Mouse (Mus musculus): ENCODE results near the gene Pitx1. TPM values are rescaled to one million over a fixed set of nuclear protein-coding genes. Genes with fewer than 3 reads are reported as not detected.

Gene Pitx1
- total RNA-seq, 2 experiments from 2014 or later, result not detected

DNA sequence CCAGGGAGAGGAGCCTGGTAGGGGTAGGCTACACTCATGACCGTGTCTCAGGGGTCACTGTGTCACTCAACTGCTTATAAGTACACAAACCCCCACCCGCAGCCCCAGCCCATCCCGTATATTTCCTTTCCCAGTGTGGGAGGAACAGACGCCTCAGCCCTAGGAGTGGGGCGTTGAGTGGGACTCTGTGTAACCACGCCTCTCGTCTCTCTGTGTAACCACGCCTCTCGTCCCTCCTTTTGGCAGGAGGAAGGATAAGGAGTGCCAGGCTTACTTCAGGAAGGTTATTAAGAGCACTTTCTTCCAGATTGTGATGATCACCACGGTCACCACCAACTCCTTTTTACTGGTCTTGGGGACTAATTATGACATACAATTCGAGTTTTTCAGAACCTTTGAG is 49.9 kb downstream of the Pitx1 start:
- no peak for DNase-seq (ENCODE audit: low spot score in 2 of 2)

DNA sequence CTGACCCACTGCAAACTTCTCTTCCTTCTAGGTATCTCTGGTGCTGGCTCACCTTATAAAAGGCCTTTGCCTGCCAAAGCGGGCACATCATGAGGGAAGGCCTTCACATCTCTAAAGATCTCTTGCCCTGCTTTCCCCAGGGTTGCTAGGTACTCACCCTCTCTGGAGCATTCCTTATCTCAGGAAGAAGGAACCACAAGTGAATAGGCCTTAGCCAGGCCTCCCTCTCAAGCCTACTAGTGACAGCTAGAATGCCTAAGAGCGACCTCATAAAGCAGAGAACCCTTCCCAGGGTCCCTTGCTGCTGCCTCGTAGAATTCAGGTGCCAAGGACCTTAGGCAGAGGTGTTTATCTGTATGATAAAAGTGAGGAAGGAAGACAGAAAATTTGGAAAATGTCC is 51.7 kb downstream of the Pitx1 start, which contains the start of gene Catsper3:
Gene Catsper3 (plus strand): TSS at position 301 of the 400 bp plus-strand sequence.
- no peak for DNase-seq (ENCODE audit: low spot score in 2 of 2)

DNA sequence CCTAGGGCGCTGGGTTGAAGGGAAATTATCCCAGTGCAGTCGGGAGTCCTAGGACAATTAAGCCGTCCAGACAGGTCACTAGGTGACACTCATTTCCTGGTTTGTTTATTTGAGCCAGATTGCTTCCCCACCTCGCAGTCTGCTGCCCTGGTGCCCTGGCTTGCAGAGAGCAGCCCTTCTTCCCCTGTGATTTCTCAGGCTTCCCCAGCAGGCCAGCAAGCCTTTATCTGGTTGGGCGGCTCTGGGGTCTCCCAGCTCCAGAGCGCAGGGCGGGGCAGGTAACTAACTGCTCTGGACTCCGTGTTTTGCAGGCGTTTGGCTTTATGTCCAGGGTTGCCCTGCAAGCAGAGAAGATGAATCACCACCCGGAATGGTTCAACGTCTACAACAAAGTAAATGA is 60.9 kb downstream of the Pitx1 start:
- DNase-seq (ENCODE audit: low spot score in 2 of 2), result no peak

Other genes starting within 250 kb of the Pitx1 start
- gene B4galt7, start 236.3 kb downstream of the Pitx1 start, total RNA-seq (2021), result 10 to 100 TPM; 27.2 TPM
- 10 to 100 TPM; 37.1 to 43.7 TPM for gene Caml, start 213.2 kb downstream of the Pitx1 start, total RNA-seq (2021)
- 10 to 100 TPM; 40.3 to 45.4 TPM for gene Ddx46, start 201.2 kb downstream of the Pitx1 start, total RNA-seq (2021)
- gene B230219D22Rik, start 143.1 kb downstream of the Pitx1 start, total RNA-seq (2021), result 10 to 100 TPM; 70.9 to 73.2 TPM
- gene Txndc15, start 121.5 kb downstream of the Pitx1 start, total RNA-seq (2021), result 10 to 100 TPM; 77.1 to 84.5 TPM
- gene Pcbd2, start 108.8 kb downstream of the Pitx1 start, total RNA-seq (2021), result 10 to 100 TPM; 28.1 to 29.8 TPM
- gene Catsper3, start 51.6 kb downstream of the Pitx1 start, total RNA-seq (2021), result under 1 TPM in 1 of 2 experiments, not detected in 1; 0.37 TPM